Mouse (Mus musculus) hindbrain, embryonic 12.5 days (tissue): ENCODE data around the gene Dpep2nb. TPM values are rescaled to one million over a fixed set of nuclear protein-coding genes. Genes with fewer than 3 reads are reported as not detected.
"Not testable (repeated sequence)": the region's sequence is repeated elsewhere in the genome, so short reads cannot be mapped to it uniquely, and the experiment has no call there.

Source experiments
- ATAC-seq: fragments of 200-750 bp; cut with Nextera tagmentation; 2 replicates; pipeline ENCODE4 v1.8.0; 2017; ENCODE audit warnings: moderate TSS enrichment; ENCODE audit not compliant: low FRiP score
- H3K27ac ChIP-seq: fragments of 300-500 bp; sonication (generic); 2 replicates; pipeline ENCODE4 v1.5.1; 2016; ENCODE audit warnings: mild to moderate bottlenecking
- H3K27me3 ChIP-seq: fragments of 300-500 bp; sonication (generic); 2 replicates; pipeline ENCODE4 v1.6.1; 2016; ENCODE audit warnings: mild to moderate bottlenecking
- H3K36me3 ChIP-seq: fragments of 300-500 bp; sonication (generic); 2 replicates; pipeline ENCODE4 v1.6.1; 2016; ENCODE audit warnings: mild to moderate bottlenecking
- H3K4me1 ChIP-seq: fragments of 300-500 bp; sonication (generic); 2 replicates; pipeline ENCODE4 v1.6.1; 2016
- H3K4me2 ChIP-seq: fragments of 300-500 bp; sonication (generic); replicated peaks from 2 replicates; pipeline ENCODE4 v1.6.1; 2016; ENCODE audit warnings: mild to moderate bottlenecking
- H3K4me3 ChIP-seq: fragments of 300-500 bp; sonication (generic); 2 replicates; pipeline ENCODE4 v1.5.1; 2016; ENCODE audit warnings: mild to moderate bottlenecking
- H3K9ac ChIP-seq: fragments of 300-500 bp; sonication (generic); 2 replicates; pipeline ENCODE4 v1.6.1; 2016; ENCODE audit warnings: mild to moderate bottlenecking, moderate library complexity
- H3K9me3 ChIP-seq: fragments of 300-500 bp; sonication (generic); replicated peaks from 2 replicates; pipeline ENCODE4 v1.6.1; 2016; ENCODE audit warnings: mild to moderate bottlenecking
- WGBS: fragments of 180-500 bp; shearing (Covaris S2); methylation state at CpG from one replicate; pipeline ENCODE4 v1.1.7; 2016; 5-methylcytosine and 5-hydroxymethylcytosine counted together
- polyA plus RNA-seq: library from polyadenylated mRNA; unstranded; fragments of >200 nt; fragmentation: Nextera tagmentation; extraction: Ambion mirVana; gene quantifications from 2 replicates; pipeline ENCODE4 v1.2.1, GENCODE M21; 2016

The Dpep2nb gene
- polyA plus RNA-seq, 1 experiment from 2014 or later, result not detected

GRCm38 (mm10) chr8:106001908-106002307, 3.9 kb downstream of the Dpep2nb start:
- no peak overlapping the region for H3K27ac ChIP-seq
- no peak overlapping the region for H3K9ac ChIP-seq
- H3K4me2 ChIP-seq, result no peak overlapping the region
- no peak overlapping the region for H3K4me3 ChIP-seq
- H3K4me1 ChIP-seq, result no peaks in the 10 kb centered on the region
- WGBS, result 85% methylated on average over 4 of the region's 4 CpGs
- H3K27me3 ChIP-seq, result no peaks in the 10 kb centered on the region
- H3K9me3 ChIP-seq, result no peaks in the 10 kb centered on the region
- no peak for ATAC-seq
- no peaks in the 10 kb centered on the region for H3K36me3 ChIP-seq

- Histone ChIP-seq H3K36me3 (no peaks in the 10 kb centered on the region), H3K4me2 (no peak overlapping the region), H3K27me3 (no peaks in the 10 kb centered on the region), H3K27ac (no peak overlapping the region), H3K9me3 (no peaks in the 10 kb centered on the region), H3K4me1 (no peaks in the 10 kb centered on the region), H3K9ac (no peak overlapping the region), H3K4me3 (no peak overlapping the region)
- ATAC-seq, result no peak
- 91% methylated on average over 2 of the region's 2 CpGs for WGBS
Measured at GRCm38 (mm10) chr8:105998971-105999370, 6.8 kb downstream of the Dpep2nb start.

DNA sequence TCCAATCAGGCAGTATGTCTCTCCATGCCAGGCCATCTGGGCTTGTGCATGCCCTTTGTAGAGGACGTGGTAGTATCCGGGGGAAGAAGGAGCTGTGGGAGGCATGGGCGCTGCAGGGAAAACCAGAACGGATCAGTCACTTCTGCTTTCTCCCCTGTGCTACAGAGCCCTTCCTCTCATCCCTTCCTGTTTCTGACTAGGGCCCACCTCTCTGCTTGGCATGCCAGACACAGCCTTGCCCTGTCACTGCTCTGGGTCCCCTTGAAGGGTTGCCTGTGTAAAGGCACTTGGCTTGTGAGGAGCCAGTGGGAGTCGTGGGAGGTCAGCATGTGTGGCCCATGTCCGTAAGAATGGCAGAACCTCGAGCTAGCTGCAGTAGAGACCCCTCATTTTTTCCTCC, 9.4 kb downstream of the Dpep2nb start:
- Histone ChIP-seq H3K27ac (no peak overlapping the region), H3K36me3 (no peaks in the 10 kb centered on the region), H3K27me3 (no peaks in the 10 kb centered on the region), H3K4me2 (no peak overlapping the region), H3K9ac (no peak overlapping the region), H3K4me1 (no peaks in the 10 kb centered on the region), H3K4me3 (no peak overlapping the region), H3K9me3 (no peaks in the 10 kb centered on the region)
- 68% methylated on average over 7 of the region's 7 CpGs for WGBS
- ATAC-seq, result no peak

DNA sequence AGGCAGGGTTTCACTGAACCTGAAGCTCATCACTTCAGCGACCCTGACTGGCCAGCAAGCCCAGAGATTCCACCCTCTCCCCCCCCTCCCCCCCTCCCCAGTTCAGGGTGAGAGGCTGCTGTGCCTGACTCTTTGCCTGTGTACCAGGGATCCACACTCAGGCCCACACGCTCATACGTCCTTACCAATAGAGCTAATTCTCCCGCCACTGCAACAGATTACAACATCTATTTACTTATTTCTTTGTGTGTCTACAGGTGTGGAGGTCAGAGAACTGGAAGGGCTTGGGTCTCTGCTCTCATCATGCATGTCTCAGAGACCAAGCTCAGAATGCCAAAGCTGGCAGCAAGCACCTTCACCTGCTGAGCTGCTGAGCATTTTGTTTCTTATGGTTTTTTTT, 12.5 kb downstream of the Dpep2nb start:
- Histone ChIP-seq H3K4me3 (no peak overlapping the region), H3K4me1 (no peaks in the 10 kb centered on the region), H3K9ac (no peak overlapping the region), H3K4me2 (no peak overlapping the region), H3K27me3 (no peaks in the 10 kb centered on the region), H3K9me3 (no peaks in the 10 kb centered on the region), H3K27ac (no peak overlapping the region), H3K36me3 (no peaks in the 10 kb centered on the region)
- ATAC-seq, result no peak
- WGBS, result 65% methylated on average over 4 of the region's 4 CpGs

GRCm38 (mm10) chr8:105992499-105992898, 13.3 kb downstream of the Dpep2nb start:
- WGBS, result 70% methylated on average over 5 of the region's 5 CpGs
- ATAC-seq, result no peak

DNA sequence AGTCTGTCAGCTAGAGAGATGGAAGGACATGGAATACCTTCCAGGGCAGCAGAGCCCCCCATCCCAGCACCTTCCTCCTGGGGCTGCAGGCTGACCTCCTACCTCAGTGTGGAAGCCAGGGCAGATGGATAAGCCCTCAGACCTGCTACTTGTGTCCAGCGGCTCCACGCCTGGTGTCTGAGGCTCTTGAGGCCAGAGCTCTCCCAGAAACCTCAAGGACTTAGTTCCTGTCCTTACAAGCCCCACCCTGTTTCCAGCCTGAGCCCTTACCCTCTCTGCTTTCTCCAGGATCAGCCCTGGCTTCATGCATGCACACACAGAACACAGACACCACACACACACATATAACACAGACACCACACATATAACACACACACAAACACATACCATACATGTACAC, 14.2 kb downstream of the Dpep2nb start:
- no peak overlapping the region for H3K27ac ChIP-seq
- 88% methylated on average over 2 of the region's 2 CpGs for WGBS

More at GRCm38 (mm10) chr8:105992499-105992898, 13.3 kb downstream of the Dpep2nb start:
- no peaks in the 10 kb centered on the region for H3K9me3 ChIP-seq
- H3K4me3 ChIP-seq, result no peak overlapping the region
- H3K27ac ChIP-seq, result no peak overlapping the region
- no peak overlapping the region for H3K9ac ChIP-seq
- no peaks in the 10 kb centered on the region for H3K36me3 ChIP-seq
- no peaks in the 10 kb centered on the region for H3K4me1 ChIP-seq
- H3K4me2 ChIP-seq, result no peak overlapping the region
- H3K27me3 ChIP-seq, result no peaks in the 10 kb centered on the region

DNA sequence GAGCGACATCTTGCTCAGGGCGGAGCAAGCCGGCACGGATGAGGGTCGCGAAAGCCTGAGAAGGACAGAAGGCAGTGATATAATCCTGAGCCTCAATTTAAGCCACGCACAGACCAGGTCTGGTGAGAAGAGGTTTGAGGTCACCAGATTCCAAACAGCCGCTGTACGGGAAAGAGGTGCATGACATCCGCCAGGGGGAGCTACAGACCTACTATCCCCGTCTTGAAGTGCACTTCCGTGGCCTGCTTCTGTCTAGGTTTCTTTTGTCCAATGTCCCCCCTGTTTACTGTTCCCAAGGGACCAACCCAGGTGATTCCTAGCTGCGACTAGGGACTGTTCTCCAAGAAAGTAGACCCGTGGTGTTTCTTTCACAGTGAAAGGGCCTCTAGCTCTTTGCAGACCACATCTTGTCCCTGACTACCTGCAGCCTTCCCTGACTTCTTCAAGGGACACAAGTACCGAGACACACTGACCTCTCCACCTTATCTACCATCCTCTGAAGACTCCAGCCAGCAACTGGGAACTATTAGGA, 14.9 kb downstream of the Dpep2nb start, which contains the start of gene Dus2:
TSS of gene Dus2 (plus strand) at position 482 of the 532 bp plus-strand sequence.
- Histone ChIP-seq H3K4me1 (no peaks in the 10 kb centered on the region), H3K9ac (no peak within 1 kb of the TSS), H3K4me2 (0 out of 2 replicates have a peak within 1 kb of the TSS, but pooled peaks have one; percentile 8), H3K9me3 (no peaks in the 10 kb centered on the region), H3K36me3 (no peaks in the 10 kb centered on the region), H3K27me3 (no peaks in the 10 kb centered on the region), H3K4me3 (no peak within 1 kb of the TSS), H3K27ac (no peak within 1 kb of the TSS)
- 11% methylated on average over 15 of the region's 15 CpGs for WGBS
- peak; percentile 58 for ATAC-seq

More for the DNA sequence above, 14.2 kb downstream of the Dpep2nb start:
- H3K4me1 ChIP-seq, result no peaks in the 10 kb centered on the region
- ATAC-seq, result no peak
- H3K4me3 ChIP-seq, result no peak overlapping the region
- no peak overlapping the region for H3K4me2 ChIP-seq
- H3K9ac ChIP-seq, result no peak overlapping the region
- no peaks in the 10 kb centered on the region for H3K9me3 ChIP-seq
- no peaks in the 10 kb centered on the region for H3K27me3 ChIP-seq
- no peaks in the 10 kb centered on the region for H3K36me3 ChIP-seq

- Histone ChIP-seq H3K4me2 (no peak overlapping the region), H3K9me3 (no peaks in the 10 kb centered on the region), H3K4me1 (no peaks in the 10 kb centered on the region), H3K9ac (no peak overlapping the region), H3K36me3 (no peaks in the 10 kb centered on the region), H3K27ac (no peak overlapping the region), H3K27me3 (no peaks in the 10 kb centered on the region), H3K4me3 (no peak overlapping the region)
- 86% methylated on average over 11 of the region's 11 CpGs for WGBS
- ATAC-seq, result no peak
Measured at GRCm38 (mm10) chr8:105988546-105988945, 17.2 kb downstream of the Dpep2nb start.

- H3K9ac ChIP-seq, H3K27me3 ChIP-seq, ATAC-seq, H3K27ac ChIP-seq, H3K36me3 ChIP-seq, H3K4me3 ChIP-seq, H3K4me1 ChIP-seq, H3K4me2 ChIP-seq, H3K9me3 ChIP-seq: not testable (repeated sequence)
- WGBS, result 86% methylated on average over 11 of the region's 11 CpGs
Measured at GRCm38 (mm10) chr8:105983406-105983805, 22.4 kb downstream of the Dpep2nb start.

DNA sequence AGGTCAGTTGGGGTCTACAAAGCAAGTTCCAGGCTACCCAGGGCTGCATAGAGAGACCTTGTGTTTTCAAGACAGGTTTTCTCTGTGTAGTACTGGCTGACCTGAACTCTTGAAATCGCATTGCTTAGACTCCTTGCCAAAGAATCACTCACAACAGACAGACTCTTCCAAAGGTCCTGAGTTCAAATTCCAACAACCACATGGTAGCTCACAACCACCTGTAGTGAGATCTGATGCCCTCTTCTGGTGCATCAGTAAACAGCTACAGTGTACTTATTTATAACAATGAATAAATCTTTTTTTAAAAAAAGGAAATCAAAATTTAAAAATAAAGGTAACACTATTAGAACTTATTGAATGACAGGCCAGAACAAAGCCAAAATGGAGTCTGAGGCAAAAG, 24.6 kb downstream of the Dpep2nb start:
- Histone ChIP-seq H3K9ac (no peak overlapping the region), H3K4me2 (no peak overlapping the region), H3K4me3 (no peak overlapping the region), H3K27ac (no peak overlapping the region), H3K36me3 (no peaks in the 10 kb centered on the region), H3K27me3 (no peaks in the 10 kb centered on the region), H3K9me3 (no peaks in the 10 kb centered on the region), H3K4me1 (no peaks in the 10 kb centered on the region)
- no peak for ATAC-seq
- WGBS, result 84% methylated on average over 1 of the region's 1 CpGs

DNA sequence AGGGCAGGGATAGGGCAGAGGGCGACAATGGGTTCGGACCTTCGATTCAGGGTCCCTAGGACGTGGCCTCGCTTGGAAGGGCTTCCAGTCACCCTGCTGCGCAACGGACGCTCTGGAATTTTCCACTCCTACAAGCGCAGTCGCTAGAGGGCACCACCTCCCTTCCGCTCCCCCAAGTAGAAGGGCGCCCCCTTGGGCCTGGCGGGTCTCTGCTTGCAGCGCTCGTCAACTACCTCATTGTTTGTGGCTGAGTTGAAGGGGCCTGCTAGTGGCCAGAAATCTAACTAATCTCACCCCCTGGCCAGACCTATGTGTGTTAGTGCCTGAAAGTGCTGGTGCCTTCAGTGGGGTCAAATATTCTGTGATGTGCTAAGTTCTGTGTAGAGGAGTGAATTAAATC, 26.4 kb downstream of the Dpep2nb start, which contains the start of gene Dpep3:
TSS of gene Dpep3 (minus strand) at position 105 of the 400 bp plus-strand sequence.
- no peak within 1 kb of the TSS for H3K27ac ChIP-seq
- no peaks in the 10 kb centered on the region for H3K27me3 ChIP-seq
- WGBS, result 93% methylated on average over 15 of the region's 15 CpGs
- H3K4me1 ChIP-seq, result no peaks in the 10 kb centered on the region
- H3K4me3 ChIP-seq, result no peak within 1 kb of the TSS
- H3K36me3 ChIP-seq, result no peaks in the 10 kb centered on the region
- ATAC-seq, result no peak
- H3K9ac ChIP-seq, result no peak within 1 kb of the TSS
- no peak within 1 kb of the TSS for H3K4me2 ChIP-seq
- no peaks in the 10 kb centered on the region for H3K9me3 ChIP-seq

DNA sequence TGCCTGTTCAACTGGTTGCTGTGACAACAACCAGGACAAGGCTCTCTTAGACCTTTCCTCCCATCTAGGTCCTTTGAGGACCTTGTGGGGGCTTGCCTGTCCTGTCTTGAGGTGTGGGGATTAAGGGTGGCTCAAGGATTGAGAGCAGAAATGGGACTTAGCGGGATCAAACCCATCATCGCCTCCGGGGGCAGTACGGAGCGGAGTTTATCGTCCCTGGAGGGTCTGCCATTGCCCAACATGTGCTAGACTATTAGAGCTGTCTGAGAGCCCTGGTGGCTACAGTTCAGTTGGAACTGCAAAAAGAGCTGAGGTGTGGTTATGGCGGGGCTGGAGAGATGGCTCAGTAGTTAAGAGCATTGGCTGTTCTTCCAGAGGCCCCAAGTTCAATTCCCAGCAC, 30.4 kb downstream of the Dpep2nb start:
- Histone ChIP-seq H3K9me3 (no peaks in the 10 kb centered on the region), H3K27ac (no peak overlapping the region), H3K4me1 (no peaks in the 10 kb centered on the region), H3K27me3 (no peaks in the 10 kb centered on the region), H3K36me3 (no peaks in the 10 kb centered on the region), H3K4me3 (no peak overlapping the region), H3K4me2 (no peak overlapping the region), H3K9ac (no peak overlapping the region)
- ATAC-seq, result no peak
- 68% methylated on average over 7 of the region's 7 CpGs for WGBS

DNA sequence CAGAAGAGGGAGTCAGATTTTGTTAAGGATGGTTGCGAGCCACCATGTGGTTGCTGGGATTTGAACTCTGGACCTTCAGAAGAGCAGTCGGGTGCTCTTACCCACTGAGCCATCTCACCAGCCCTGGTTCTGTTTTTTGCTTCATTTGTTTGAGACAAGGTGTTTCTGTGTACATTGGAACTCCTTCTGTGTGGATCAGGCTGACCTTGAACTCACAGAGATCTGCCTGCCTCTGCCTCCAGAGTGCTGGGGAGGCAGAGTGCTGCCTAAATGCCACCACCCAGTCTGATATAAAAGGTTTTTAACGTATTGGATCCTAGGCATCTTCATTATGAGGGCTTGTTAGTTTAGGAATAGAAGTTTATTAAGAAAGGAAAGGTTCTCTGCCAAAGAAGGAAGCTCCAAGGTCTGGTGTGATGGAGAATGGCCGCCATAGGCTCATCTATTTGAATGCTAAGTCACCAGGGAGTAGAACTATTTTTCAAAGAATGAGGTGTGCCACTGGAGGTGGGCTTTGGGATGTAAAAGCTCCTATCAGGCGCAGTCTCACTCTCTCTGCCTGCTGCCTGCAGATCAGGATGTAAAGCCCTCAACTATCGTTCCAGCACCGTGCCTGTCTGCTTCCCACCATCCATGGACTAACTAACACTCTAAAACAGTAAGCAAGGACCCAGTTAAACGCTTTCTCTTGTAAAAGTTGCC, 34.6 kb downstream of the Dpep2nb start:
- H3K9me3 ChIP-seq, result no peaks in the 10 kb centered on the region
- H3K27me3 ChIP-seq, result peaks cover 18% of the 10 kb centered on the region
- H3K27ac ChIP-seq, result no peak overlapping the region
- H3K9ac ChIP-seq, result no peak overlapping the region
- H3K4me2 ChIP-seq, result no peak overlapping the region
- 79% methylated on average over 8 of the region's 8 CpGs for WGBS
- ATAC-seq, result no peak
- 0 out of 2 replicates have a peak, but pooled peaks cover under 1% of the 10 kb centered on the region for H3K4me1 ChIP-seq
- H3K4me3 ChIP-seq, result no peak overlapping the region
- no peaks in the 10 kb centered on the region for H3K36me3 ChIP-seq
